Mouse (Mus musculus) forebrain, embryonic 14.5 days (tissue): ENCODE data around the gene Acot13. TPM values are rescaled to one million over a fixed set of nuclear protein-coding genes. Genes with fewer than 3 reads are reported as not detected.

Source experiments
- ATAC-seq: fragments of 200-750 bp; cut with Nextera tagmentation; 2 replicates; pipeline ENCODE4 v1.8.0; 2017; ENCODE audit warnings: mild to moderate bottlenecking, moderate library complexity
- DNase-seq: peaks from one replicate; pipeline ENCODE4 v3.0.0-alpha.2; 2015; ENCODE audit warnings: low spot score
- H3K27ac ChIP-seq: fragments of 300-500 bp; sonication (generic); 2 replicates; pipeline ENCODE4 v1.5.1; 2014; ENCODE audit warnings: low read depth, mild to moderate bottlenecking, control low read depth, low read length, moderate library complexity
- H3K27me3 ChIP-seq: fragments of 300-500 bp; sonication (generic); replicated peaks from 2 replicates; pipeline ENCODE4 v1.6.1; 2014; ENCODE audit warnings: low read length, control low read depth, mixed read lengths; ENCODE audit not compliant: control insufficient read depth, insufficient read depth
- H3K36me3 ChIP-seq: fragments of 300-500 bp; sonication (generic); 2 replicates; pipeline ENCODE4 v1.6.1; 2014; ENCODE audit warnings: low read length, control low read depth; ENCODE audit not compliant: control insufficient read depth, insufficient read depth
- H3K4me1 ChIP-seq: fragments of 300-500 bp; sonication (generic); 2 replicates; pipeline ENCODE4 v1.6.1; 2014; ENCODE audit warnings: antibody characterized with exemption, low read length, control low read depth; ENCODE audit not compliant: control insufficient read depth, insufficient read depth
- H3K4me2 ChIP-seq: fragments of 300-500 bp; sonication (generic); 2 replicates; pipeline ENCODE4 v1.6.1; 2014; ENCODE audit warnings: mild to moderate bottlenecking, control low read depth, low read length
- H3K4me3 ChIP-seq: fragments of 300-500 bp; sonication (generic); 2 replicates; pipeline ENCODE4 v1.5.1; 2014; ENCODE audit warnings: low read depth, low read length, control low read depth
- H3K9ac ChIP-seq: fragments of 300-500 bp; sonication (generic); 2 replicates; pipeline ENCODE4 v1.6.1; 2014; ENCODE audit warnings: mild to moderate bottlenecking, low read length, control low read depth, moderate library complexity
- H3K9me3 ChIP-seq: fragments of 300-500 bp; sonication (generic); replicated peaks from 2 replicates; pipeline ENCODE4 v1.6.1; 2016; ENCODE audit warnings: low read length, control low read depth, mixed read lengths; ENCODE audit not compliant: control insufficient read depth
- WGBS: fragments of 180-500 bp; shearing (Covaris S2); extraction: QIAGEN DNeasy Blood & Tissue Kit; methylation state at CpG from one replicate; pipeline ENCODE4 v1.1.7; 2014; 5-methylcytosine and 5-hydroxymethylcytosine counted together
- polyA plus RNA-seq: library from polyadenylated mRNA; unstranded; fragments of >200 nt; fragmentation: Nextera tagmentation; extraction: Ambion mirVana; gene quantifications from 2 replicates; pipeline ENCODE4 v1.2.1, GENCODE M21; 2014

Acot13 gene
- polyA plus RNA-seq, 1 experiment from 2014 or later, result 73.3 TPM

DNA sequence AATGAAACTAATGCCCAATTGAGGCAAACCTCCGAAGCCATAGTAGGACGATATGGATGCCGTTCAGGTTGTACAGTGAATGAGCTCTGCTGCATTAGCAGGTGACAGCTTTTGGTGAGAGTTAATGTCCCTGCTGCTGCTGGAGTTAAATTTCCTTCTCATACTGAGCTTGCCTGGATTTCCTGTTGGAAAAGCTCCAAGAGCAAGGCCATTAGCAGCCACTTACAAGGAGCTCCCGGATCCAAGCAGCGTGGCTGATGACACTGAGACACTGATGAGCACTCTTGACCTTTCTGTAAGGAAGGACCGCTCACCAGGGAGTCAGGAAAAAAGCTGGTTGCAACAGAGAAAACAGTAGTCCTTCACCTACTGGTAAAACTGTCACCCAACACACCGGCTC is 30.7 kb upstream of the Acot13 start:
- 81% methylated on average over 7 of the region's 7 CpGs for WGBS
- no peak overlapping the region for H3K4me2 ChIP-seq
- no peaks in the 10 kb centered on the region for H3K27me3 ChIP-seq
- H3K9me3 ChIP-seq, result no peaks in the 10 kb centered on the region
- no peaks in the 10 kb centered on the region for H3K36me3 ChIP-seq
- H3K4me1 ChIP-seq, result no peaks in the 10 kb centered on the region
- no peak overlapping the region for H3K9ac ChIP-seq
- DNase-seq, result no peak
- H3K27ac ChIP-seq, result no peak overlapping the region
- H3K4me3 ChIP-seq, result no peak overlapping the region
- no peak for ATAC-seq

- no peak for DNase-seq
- Histone ChIP-seq H3K4me2 (no peak overlapping the region), H3K4me3 (no peak overlapping the region), H3K4me1 (no peaks in the 10 kb centered on the region), H3K36me3 (no peaks in the 10 kb centered on the region), H3K9ac (no peak overlapping the region), H3K27me3 (no peaks in the 10 kb centered on the region), H3K9me3 (no peaks in the 10 kb centered on the region), H3K27ac (no peak overlapping the region)
- no peak for ATAC-seq
- 80% methylated on average over 12 of the region's 12 CpGs for WGBS
Measured at GRCm38 (mm10) chr13:24861084-24861483, 29.7 kb upstream of the Acot13 start.

DNA sequence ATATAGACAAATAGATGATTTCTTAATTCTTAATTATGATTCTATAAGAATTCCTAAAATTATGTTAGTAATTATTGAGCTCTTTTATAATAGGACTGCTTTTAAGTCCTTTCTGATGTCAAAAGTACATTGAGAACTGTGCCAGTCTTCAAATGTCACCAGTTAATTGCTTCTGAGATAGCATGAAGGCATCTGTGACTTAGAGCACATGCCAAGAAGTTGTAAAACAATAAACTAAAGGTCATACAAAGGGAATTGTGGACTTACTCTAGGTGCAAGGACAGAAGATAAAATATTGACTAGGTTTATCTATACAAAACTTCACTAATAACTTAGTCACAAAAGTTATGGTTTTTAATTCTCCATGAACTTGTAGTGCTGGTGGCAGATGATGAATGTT is 27.8 kb upstream of the Acot13 start:
- H3K27ac ChIP-seq, result no peak overlapping the region
- no peak overlapping the region for H3K9ac ChIP-seq
- no peak for DNase-seq
- H3K4me1 ChIP-seq, result no peaks in the 10 kb centered on the region
- no peaks in the 10 kb centered on the region for H3K9me3 ChIP-seq
- H3K27me3 ChIP-seq, result no peaks in the 10 kb centered on the region
- H3K4me2 ChIP-seq, result no peak overlapping the region
- no peak overlapping the region for H3K4me3 ChIP-seq
- no peak for ATAC-seq
- H3K36me3 ChIP-seq, result no peaks in the 10 kb centered on the region

- DNase-seq (no peak), ATAC-seq (no peak)
- WGBS, result 77% methylated on average over 3 of the region's 3 CpGs
- H3K36me3 ChIP-seq, result no peaks in the 10 kb centered on the region
- H3K4me3 ChIP-seq, result no peak overlapping the region
- H3K4me1 ChIP-seq, result no peaks in the 10 kb centered on the region
- no peak overlapping the region for H3K9ac ChIP-seq
- H3K27ac ChIP-seq, result no peak overlapping the region
- no peak overlapping the region for H3K4me2 ChIP-seq
- H3K27me3 ChIP-seq, result no peaks in the 10 kb centered on the region
- no peaks in the 10 kb centered on the region for H3K9me3 ChIP-seq
Measured at GRCm38 (mm10) chr13:24852570-24852969, 21.2 kb upstream of the Acot13 start.

DNA sequence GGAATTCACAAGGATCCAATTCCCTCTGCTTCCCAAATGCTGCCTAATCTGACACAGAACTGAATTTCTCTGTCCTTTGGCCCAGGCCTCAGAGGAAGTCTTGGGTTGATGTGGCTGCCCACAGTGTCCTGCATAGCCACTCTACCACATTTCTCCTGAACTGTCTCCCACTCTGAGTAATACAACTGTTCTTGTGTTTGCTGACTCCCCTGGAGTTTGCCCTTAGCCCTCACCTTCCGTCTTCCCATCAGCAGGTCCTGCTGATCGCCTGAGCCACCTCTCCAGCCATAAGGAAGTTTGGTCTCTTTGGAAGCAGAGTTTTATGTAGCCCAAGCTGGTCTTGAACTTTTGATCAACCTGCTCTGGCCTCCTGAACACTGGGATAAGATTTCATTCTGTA is 20.6 kb upstream of the Acot13 start:
- 91% methylated on average over 2 of the region's 2 CpGs for WGBS
- Histone ChIP-seq H3K27me3 (no peaks in the 10 kb centered on the region), H3K4me1 (no peaks in the 10 kb centered on the region), H3K27ac (no peak overlapping the region), H3K9me3 (no peaks in the 10 kb centered on the region), H3K4me2 (no peak overlapping the region), H3K36me3 (no peaks in the 10 kb centered on the region), H3K9ac (no peak overlapping the region), H3K4me3 (no peak overlapping the region)
- DNase-seq (no peak), ATAC-seq (no peak)

GRCm38 (mm10) chr13:24849318-24849717 is 18.0 kb upstream of the Acot13 start:
- Histone ChIP-seq H3K4me1 (peaks cover 3% of the 10 kb centered on the region; the same call in 1 of the 2 replicates), H3K9ac (no peak overlapping the region), H3K36me3 (no peaks in the 10 kb centered on the region), H3K4me3 (no peak overlapping the region), H3K9me3 (no peaks in the 10 kb centered on the region), H3K27me3 (no peaks in the 10 kb centered on the region), H3K27ac (no peak overlapping the region), H3K4me2 (no peak overlapping the region)
- WGBS, result 81% methylated on average over 4 of the region's 4 CpGs
- ATAC-seq, result no peak
- DNase-seq, result no peak

DNA sequence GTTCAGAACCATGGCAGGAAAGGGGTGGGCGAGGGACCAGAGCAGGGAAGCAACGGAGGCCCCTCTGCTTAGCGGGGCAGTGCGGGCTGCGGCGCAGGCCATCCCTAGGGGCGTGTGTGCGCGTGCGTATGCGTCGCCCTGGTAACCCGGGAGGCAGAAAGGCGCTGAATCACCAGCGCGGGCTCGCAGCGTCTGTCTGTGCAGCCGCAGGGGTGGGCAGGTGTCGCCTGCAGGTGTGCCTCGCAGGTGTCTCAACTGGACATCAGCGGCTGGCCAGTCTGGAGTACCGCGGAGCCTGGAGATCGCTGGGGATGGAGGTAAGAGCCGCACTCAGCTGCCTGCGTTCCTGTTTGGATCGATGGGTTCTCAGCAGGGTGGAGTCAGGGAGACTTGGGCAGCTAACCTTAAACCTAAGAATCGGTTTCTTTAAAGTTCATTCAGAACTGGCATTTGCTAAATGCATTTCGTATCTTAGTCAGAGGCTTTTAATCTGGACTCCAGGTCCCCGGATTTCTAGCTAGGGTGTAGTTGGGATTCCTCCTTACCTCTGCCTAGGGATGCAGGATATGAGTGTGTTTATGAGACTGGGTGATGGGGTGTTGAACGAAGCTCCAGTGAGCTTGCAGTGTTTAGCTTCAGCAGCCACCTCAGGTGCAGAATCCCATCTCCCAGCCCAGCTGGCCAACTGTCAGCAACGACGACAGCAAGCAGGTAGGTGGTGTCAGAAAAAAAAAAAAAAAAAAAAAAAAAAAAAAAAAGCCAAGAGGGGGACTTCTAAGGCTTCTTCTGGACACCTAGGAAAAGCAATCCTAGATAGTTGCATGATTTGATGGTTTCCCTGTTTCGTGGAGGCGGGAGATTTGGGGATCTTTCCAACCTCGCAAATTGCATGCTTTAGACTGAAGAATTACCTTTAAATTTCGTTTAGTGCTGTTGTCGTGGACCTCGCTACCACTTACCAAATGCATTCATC is 13.9 kb upstream of the Acot13 start, which contains the start of gene D130043K22Rik:
Gene D130043K22Rik, plus strand, starts transcription at position 153 of the 973 bp plus-strand sequence.
- ATAC-seq (peak; percentile 97), DNase-seq (peak; percentile 69)
- Histone ChIP-seq H3K4me1 (peaks cover 3% of the 10 kb centered on the region; the same call in 1 of the 2 replicates), H3K4me3 (peak within 1 kb of the TSS; percentile 53), H3K36me3 (peaks cover 13% of the 10 kb centered on the region), H3K9me3 (no peaks in the 10 kb centered on the region), H3K27me3 (no peaks in the 10 kb centered on the region), H3K9ac (peak within 1 kb of the TSS; percentile 67), H3K27ac (no peak within 1 kb of the TSS), H3K4me2 (peak within 1 kb of the TSS; percentile 90)
- WGBS, result 7% methylated on average over 40 of the region's 40 CpGs

DNA sequence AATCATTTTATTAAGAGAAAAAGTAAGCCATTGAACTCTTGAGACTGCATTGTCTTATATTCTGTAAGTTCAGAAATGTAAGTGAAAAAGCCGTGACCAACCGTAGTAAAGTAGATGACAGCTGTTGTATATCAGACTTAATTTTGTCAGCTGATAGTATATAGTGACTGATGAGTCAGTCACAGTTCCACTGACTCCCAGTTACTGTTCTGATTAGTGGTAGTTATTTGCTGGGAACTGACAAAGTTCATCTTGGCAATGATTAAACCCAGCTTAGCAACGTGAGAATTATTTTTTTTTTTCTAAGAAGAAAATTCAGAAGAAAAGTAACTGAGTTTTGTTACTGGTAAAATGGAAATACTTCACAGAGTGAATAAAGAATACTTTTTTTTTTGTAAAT is 10.4 kb upstream of the Acot13 start:
- Histone ChIP-seq H3K9ac (no peak overlapping the region), H3K4me2 (no peak overlapping the region), H3K4me1 (peaks cover 3% of the 10 kb centered on the region; the same call in 1 of the 2 replicates), H3K4me3 (no peak overlapping the region), H3K9me3 (no peaks in the 10 kb centered on the region), H3K36me3 (peaks cover 28% of the 10 kb centered on the region), H3K27me3 (no peaks in the 10 kb centered on the region), H3K27ac (no peak overlapping the region)
- no peak for DNase-seq
- WGBS, result 92% methylated on average over 3 of the region's 3 CpGs
- ATAC-seq, result no peak

- H3K36me3 ChIP-seq, result peaks cover 28% of the 10 kb centered on the region
- H3K27ac ChIP-seq, result no peak overlapping the region
- no peaks in the 10 kb centered on the region for H3K4me1 ChIP-seq
- H3K4me3 ChIP-seq, result no peak overlapping the region
- no peak overlapping the region for H3K9ac ChIP-seq
- no peaks in the 10 kb centered on the region for H3K27me3 ChIP-seq
- H3K9me3 ChIP-seq, result no peaks in the 10 kb centered on the region
- no peak for DNase-seq
- WGBS, result 84% methylated on average over 3 of the region's 3 CpGs
- no peak overlapping the region for H3K4me2 ChIP-seq
- ATAC-seq, result no peak
Measured at GRCm38 (mm10) chr13:24839831-24840230, 8.5 kb upstream of the Acot13 start.
